Mouse (Mus musculus): ENCODE data around the gene Gm42906. TPM values are rescaled to one million over a fixed set of nuclear protein-coding genes. Genes with fewer than 3 reads are reported as not detected.

Gene Gm42906
- total and polyA plus RNA-seq, 3 experiments = not detected

GRCm38 (mm10) chr5:151333191-151333594, 94.8 kb downstream of the Gm42906 start:
- H3K27me3 ChIP-seq (ENCODE audit: control insufficient read depth in 1 of 2, insufficient read depth in 2 of 2, low read length in 2 of 2) = no peaks in the 10 kb centered on the region
- no peaks in the 10 kb centered on the region for H3K79me2 ChIP-seq (ENCODE audit: control insufficient read depth, insufficient read depth, low read length, poor library complexity)
- no peaks in the 10 kb centered on the region for H3K36me3 ChIP-seq (ENCODE audit: control insufficient read depth in 1 of 2, insufficient read depth in 2 of 2, low read length in 2 of 2)
- H3K9ac ChIP-seq (ENCODE audit: control insufficient read depth, low read depth, low read length, poor library complexity, severe bottlenecking) = no peak overlapping the region
- peak; percentile 7 for DNase-seq (ENCODE audit: low read depth, low spot score)
- no peak overlapping the region for H3K27ac ChIP-seq (ENCODE audit: control insufficient read depth, low read depth, low read length)
- TF ChIP-seq ZC3H11A (IDR thresholded peaks at IDR 0.05; ENCODE audit: low read depth, low read length) (no peak), MEF2A (IDR thresholded peaks at IDR 0.05; ENCODE audit: extremely low read depth, insufficient replicate concordance, low read depth, low read length, poor library complexity, severe bottlenecking) (no peak), ZNF384 (IDR thresholded peaks at IDR 0.05; ENCODE audit: low read depth, low read length) (0 out of 2 replicates have a peak, but pooled peaks have one; percentile 23)
- no peak overlapping the region for H3K4me3 ChIP-seq (ENCODE audit: control insufficient read depth in 1 of 2, insufficient read depth in 1 of 2, low read depth in 2 of 2, low read length in 2 of 2)
- H3K4me1 ChIP-seq (ENCODE audit: control insufficient read depth in 1 of 2, insufficient read depth in 2 of 2, low read length in 2 of 2) = no peaks in the 10 kb centered on the region
- no peaks in the 10 kb centered on the region for H3K9me3 ChIP-seq (replicated peaks; ENCODE audit: insufficient read depth, low read length)

- Histone ChIP-seq H3K27me3 (ENCODE audit: control insufficient read depth in 1 of 2, insufficient read depth in 2 of 2, low read length in 2 of 2) (no peaks in the 10 kb centered on the region), H3K79me2 (ENCODE audit: control insufficient read depth, insufficient read depth, low read length, poor library complexity) (no peaks in the 10 kb centered on the region), H3K9ac (ENCODE audit: control insufficient read depth, low read depth, low read length, poor library complexity, severe bottlenecking) (no peak overlapping the region), H3K9me3 (replicated peaks; ENCODE audit: insufficient read depth, low read length) (no peaks in the 10 kb centered on the region), H3K4me3 (ENCODE audit: control insufficient read depth in 1 of 2, insufficient read depth in 1 of 2, low read depth in 2 of 2, low read length in 2 of 2) (no peak overlapping the region), H3K4me1 (ENCODE audit: control insufficient read depth in 1 of 2, insufficient read depth in 2 of 2, low read length in 2 of 2) (no peaks in the 10 kb centered on the region), H3K27ac (ENCODE audit: control insufficient read depth, low read depth, low read length) (no peak overlapping the region), H3K36me3 (ENCODE audit: control insufficient read depth in 1 of 2, insufficient read depth in 2 of 2, low read length in 2 of 2) (no peaks in the 10 kb centered on the region)
- DNase-seq (ENCODE audit: low read depth, low spot score) = no peak
- TF ChIP-seq ZKSCAN1 (IDR thresholded peaks at IDR 0.05; ENCODE audit: low read depth, low read length) (no peak), SMC3 (IDR thresholded peaks at IDR 0.05; ENCODE audit: low read depth, low read length) (no peak), ZMIZ1 (IDR thresholded peaks at IDR 0.05; ENCODE audit: low read depth, low read length) (no peak)
Measured at GRCm38 (mm10) chr5:151315804-151316597, 112.0 kb downstream of the Gm42906 start.

- DNase-seq (ENCODE audit: low read depth, low spot score) = no peak
- Histone ChIP-seq H3K4me1 (ENCODE audit: control insufficient read depth in 1 of 2, insufficient read depth in 2 of 2, low read length in 2 of 2) (no peaks in the 10 kb centered on the region), H3K9me3 (replicated peaks; ENCODE audit: insufficient read depth, low read length) (no peaks in the 10 kb centered on the region), H3K27ac (ENCODE audit: control insufficient read depth, low read depth, low read length) (no peak overlapping the region), H3K79me2 (ENCODE audit: control insufficient read depth, insufficient read depth, low read length, poor library complexity) (no peaks in the 10 kb centered on the region), H3K4me3 (ENCODE audit: control insufficient read depth in 1 of 2, insufficient read depth in 1 of 2, low read depth in 2 of 2, low read length in 2 of 2) (no peak overlapping the region), H3K27me3 (ENCODE audit: control insufficient read depth in 1 of 2, insufficient read depth in 2 of 2, low read length in 2 of 2) (no peaks in the 10 kb centered on the region; a peak in 1 of 4 replicates), H3K9ac (ENCODE audit: control insufficient read depth, low read depth, low read length, poor library complexity, severe bottlenecking) (no peak overlapping the region), H3K36me3 (ENCODE audit: control insufficient read depth in 1 of 2, insufficient read depth in 2 of 2, low read length in 2 of 2) (no peaks in the 10 kb centered on the region)
- TF ChIP-seq RCOR1 (IDR thresholded peaks at IDR 0.05; ENCODE audit: low read depth, low read length) = no peak
- TF ChIP-seq MAZ (IDR thresholded peaks at IDR 0.05; ENCODE audit: low read depth, low read length) = no peak
Measured at GRCm38 (mm10) chr5:151300286-151300685, 127.7 kb downstream of the Gm42906 start.

Data from MEL (cell line).